Mouse (Mus musculus) heart, embryonic 14.5 days (tissue): ENCODE data around the gene Olfr1056. TPM values are rescaled to one million over a fixed set of nuclear protein-coding genes. Genes with fewer than 3 reads are reported as not detected.
"Not testable (repeated sequence)": the region's sequence is repeated elsewhere in the genome, so short reads cannot be mapped to it uniquely, and the experiment has no call there.

Experiments used
- ATAC-seq: fragments of 200-750 bp; cut with Nextera tagmentation; 2 replicates; pipeline ENCODE4 v1.8.0; 2017; ENCODE audit warnings: low read depth, moderate TSS enrichment; ENCODE audit not compliant: insufficient number of reproducible peaks, insufficient read depth, low FRiP score
- H3K27ac ChIP-seq, 2 experiments: fragments of 200-500 bp in 1 of 2; fragments of 300-500 bp in 1 of 2; sonication (generic) in 1 of 2; replicated peaks in 1 of 2; 2 replicates each; pipeline ENCODE4 v1.5.1; 2012 to 2014; ENCODE audit warnings: low read depth in 2 of 2, low read length in 2 of 2, control low read depth in 1 of 2, mild to moderate bottlenecking in 1 of 2, mixed read lengths in 1 of 2; ENCODE audit not compliant: control insufficient read depth in 1 of 2, insufficient read depth in 1 of 2
- H3K27me3 ChIP-seq: fragments of 300-500 bp; sonication (generic); 2 replicates; pipeline ENCODE4 v1.6.1; 2014; ENCODE audit warnings: mild to moderate bottlenecking, low read length, control low read depth; ENCODE audit not compliant: control insufficient read depth, insufficient read depth
- H3K36me3 ChIP-seq: fragments of 300-500 bp; sonication (generic); 2 replicates; pipeline ENCODE4 v1.6.1; 2014; ENCODE audit warnings: mild to moderate bottlenecking, control low read depth, low read length, mixed read lengths; ENCODE audit not compliant: control insufficient read depth, insufficient read depth
- H3K4me1 ChIP-seq, 2 experiments: fragments of 200-500 bp in 1 of 2; fragments of 300-500 bp in 1 of 2; sonication (generic) in 1 of 2; 2 replicates each; pipeline ENCODE4 v1.6.1; 2012 to 2014; ENCODE audit warnings: low read length in 2 of 2, control low read depth in 1 of 2, mixed read lengths in 1 of 2; ENCODE audit not compliant: control insufficient read depth in 2 of 2, insufficient read depth in 2 of 2
- H3K4me2 ChIP-seq: fragments of 300-500 bp; sonication (generic); 2 replicates; pipeline ENCODE4 v1.6.1; 2014; ENCODE audit warnings: mild to moderate bottlenecking, low read length
- H3K4me3 ChIP-seq, 2 experiments: fragments of 200-500 bp in 1 of 2; fragments of 300-500 bp in 1 of 2; sonication (generic) in 1 of 2; 2 replicates each; pipeline ENCODE4 v1.5.1; 2012 to 2014; ENCODE audit warnings: low read length in 2 of 2, mild to moderate bottlenecking in 2 of 2, control low read depth in 1 of 2, low read depth in 1 of 2, moderate library complexity in 1 of 2; ENCODE audit not compliant: control insufficient read depth in 1 of 2, insufficient read depth in 1 of 2
- H3K9ac ChIP-seq: fragments of 300-500 bp; sonication (generic); 2 replicates; pipeline ENCODE4 v1.6.1; 2014; ENCODE audit warnings: mild to moderate bottlenecking, low read length
- H3K9me3 ChIP-seq: fragments of 300-500 bp; sonication (generic); 2 replicates; pipeline ENCODE4 v1.6.1; 2016; ENCODE audit warnings: low read length, control low read depth; ENCODE audit not compliant: control insufficient read depth
- WGBS: fragments of 180-500 bp; shearing (Covaris S2); extraction: QIAGEN DNeasy Blood & Tissue Kit; methylation state at CpG from one replicate; pipeline ENCODE4 v1.1.7; 2014; 5-methylcytosine and 5-hydroxymethylcytosine counted together
- polyA plus RNA-seq: library from polyadenylated mRNA; unstranded; fragments of >200 nt; fragmentation: Nextera tagmentation; extraction: Ambion mirVana; gene quantifications from 2 replicates; pipeline ENCODE4 v1.2.1, GENCODE M21; 2014

Olfr1056 gene
- not detected in 2 replicates for polyA plus RNA-seq

GRCm38 (mm10) chr2:86362369-86362768 lies at the start of gene Olfr1056:
Olfr1056 (minus strand) TSS chr2:86362469.
- Histone ChIP-seq H3K4me3 (no peak within 1 kb of the TSS), H3K27ac (no peak within 1 kb of the TSS), H3K4me1 (no peaks in the 10 kb centered on the region), H3K36me3 (no peaks in the 10 kb centered on the region), H3K27me3 (no peaks in the 10 kb centered on the region), H3K4me2 (no peak within 1 kb of the TSS), H3K9ac (no peak within 1 kb of the TSS), H3K9me3 (no peaks in the 10 kb centered on the region)
- ATAC-seq: no peak

DNA sequence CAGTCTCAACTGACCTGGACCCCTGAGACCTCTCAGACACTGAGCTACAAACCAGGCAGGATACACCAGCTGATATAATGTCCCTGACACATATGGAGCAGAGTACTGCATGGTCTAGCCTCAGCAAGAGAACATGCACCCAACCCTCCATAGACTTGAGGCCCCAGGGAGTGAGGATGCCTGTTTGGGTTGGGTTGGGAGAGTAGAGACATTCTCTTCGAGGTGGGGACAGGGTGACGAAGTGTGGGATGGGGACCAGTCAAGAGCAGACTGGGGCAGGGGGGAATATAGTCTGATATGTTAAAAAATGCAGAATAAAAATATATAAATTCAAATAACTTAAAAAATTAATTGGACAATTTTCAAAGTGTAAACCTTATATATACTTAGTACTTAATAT lies 32.8 kb upstream of the Olfr1056 start:
- Histone ChIP-seq H3K4me1 (no peaks in the 10 kb centered on the region), H3K27ac (no peak overlapping the region), H3K27me3 (no peaks in the 10 kb centered on the region), H3K9me3 (no peaks in the 10 kb centered on the region), H3K4me2 (no peak overlapping the region), H3K36me3 (no peaks in the 10 kb centered on the region), H3K4me3 (no peak overlapping the region), H3K9ac (no peak overlapping the region)
- ATAC-seq: no peak
- WGBS: 83% methylated on average over 2 of the region's 2 CpGs

GRCm38 (mm10) chr2:86388461-86388860 lies 26.2 kb upstream of the Olfr1056 start, which contains the start of gene Olfr1058:
Olfr1058 (minus strand) TSS chr2:86388561.
- H3K4me2 ChIP-seq, H3K27me3 ChIP-seq, H3K4me3 ChIP-seq, H3K4me1 ChIP-seq, ATAC-seq, H3K9me3 ChIP-seq, H3K27ac ChIP-seq, H3K9ac ChIP-seq, H3K36me3 ChIP-seq: not testable (repeated sequence)

- Histone ChIP-seq H3K27me3 (no peaks in the 10 kb centered on the region), H3K27ac (no peak within 1 kb of the TSS), H3K9ac (no peak within 1 kb of the TSS), H3K36me3 (no peaks in the 10 kb centered on the region), H3K4me1 (no peaks in the 10 kb centered on the region), H3K4me2 (no peak within 1 kb of the TSS), H3K4me3 (no peak within 1 kb of the TSS), H3K9me3 (no peaks in the 10 kb centered on the region)
- ATAC-seq: no peak
These were observed 16.0 kb upstream of the Olfr1056 start, which contains the start of gene Olfr1057 for GRCm38 (mm10) chr2:86378293-86378692. Olfr1057 (minus strand) TSS chr2:86378393.

DNA sequence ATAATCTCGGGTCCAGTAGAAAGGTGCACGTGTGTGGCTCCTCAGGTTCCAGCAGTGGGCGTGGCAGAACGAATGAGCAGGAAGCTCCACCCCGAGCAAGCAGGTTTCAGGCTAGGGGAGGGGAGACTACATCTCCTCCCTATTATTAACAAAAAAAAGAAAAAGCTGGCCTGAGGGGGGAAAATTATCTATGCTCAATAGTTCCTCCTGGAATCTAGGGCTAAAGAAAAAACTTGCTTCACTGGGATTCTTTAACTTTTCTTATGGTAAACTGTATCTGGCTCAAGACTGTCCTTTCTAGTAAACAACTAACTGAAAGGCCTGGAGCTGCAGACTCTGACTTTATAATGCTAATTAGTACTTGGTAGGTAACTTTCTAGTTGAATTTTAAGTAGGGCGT lies 4.1 kb upstream of the Olfr1056 start:
- H3K9me3 ChIP-seq, H3K9ac ChIP-seq, H3K27ac ChIP-seq, ATAC-seq, H3K4me3 ChIP-seq, H3K36me3 ChIP-seq, H3K4me1 ChIP-seq, H3K27me3 ChIP-seq, H3K4me2 ChIP-seq: not testable (repeated sequence)
- no CpG with 5 or more reads among the region's 6 CpGs for WGBS

DNA sequence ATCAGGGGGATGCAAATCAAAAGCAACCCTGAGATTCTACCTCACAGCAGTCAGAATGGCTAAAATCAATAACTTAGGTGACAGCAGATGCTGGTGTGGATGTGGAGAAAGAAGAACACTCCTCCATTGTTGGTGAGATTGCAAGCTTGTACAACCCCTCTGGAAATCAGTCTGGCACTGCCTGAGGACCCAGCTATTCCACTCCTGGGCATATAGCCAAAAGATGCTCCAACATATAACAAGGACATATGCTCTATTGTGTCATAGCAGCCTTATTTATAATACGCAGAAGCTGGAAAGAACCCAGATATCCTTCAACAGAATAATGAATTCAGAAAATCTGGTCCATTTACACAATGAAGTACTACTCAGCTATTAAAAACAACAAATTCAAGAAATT lies 10.5 kb downstream of the Olfr1056 start:
- not testable (repeated sequence) for H3K4me3 ChIP-seq, ATAC-seq, H3K4me1 ChIP-seq, H3K9ac ChIP-seq, H3K27me3 ChIP-seq, H3K9me3 ChIP-seq, H3K36me3 ChIP-seq, H3K4me2 ChIP-seq, H3K27ac ChIP-seq
- WGBS: 90% methylated on average over 1 of the region's 1 CpGs

- Histone ChIP-seq H3K9ac (no peak within 1 kb of the TSS), H3K4me3 (no peak within 1 kb of the TSS), H3K9me3 (no peaks in the 10 kb centered on the region), H3K4me1 (no peaks in the 10 kb centered on the region), H3K27me3 (no peaks in the 10 kb centered on the region), H3K4me2 (no peak within 1 kb of the TSS), H3K27ac (no peak within 1 kb of the TSS), H3K36me3 (no peaks in the 10 kb centered on the region)
- no peak for ATAC-seq
- WGBS: 82% methylated on average over 5 of the region's 5 CpGs
These were observed 12.1 kb downstream of the Olfr1056 start, which contains the start of gene Olfr1055 for GRCm38 (mm10) chr2:86350184-86350583. Olfr1055 (minus strand) TSS chr2:86350284.

GRCm38 (mm10) chr2:86335333-86335732 lies 26.9 kb downstream of the Olfr1056 start, which contains the start of gene Olfr1054:
Olfr1054 (minus strand) TSS chr2:86335433.
- Histone ChIP-seq H3K4me3 (no peak within 1 kb of the TSS), H3K27ac (no peak within 1 kb of the TSS), H3K9me3 (no peaks in the 10 kb centered on the region), H3K27me3 (no peaks in the 10 kb centered on the region), H3K4me2 (no peak within 1 kb of the TSS), H3K9ac (no peak within 1 kb of the TSS), H3K36me3 (no peaks in the 10 kb centered on the region), H3K4me1 (no peaks in the 10 kb centered on the region)
- 83% methylated on average over 3 of the region's 3 CpGs for WGBS
- no peak for ATAC-seq
